Comparison of ENCODE assay signal across 8 mouse cellular contexts in the genomic region with DNA sequence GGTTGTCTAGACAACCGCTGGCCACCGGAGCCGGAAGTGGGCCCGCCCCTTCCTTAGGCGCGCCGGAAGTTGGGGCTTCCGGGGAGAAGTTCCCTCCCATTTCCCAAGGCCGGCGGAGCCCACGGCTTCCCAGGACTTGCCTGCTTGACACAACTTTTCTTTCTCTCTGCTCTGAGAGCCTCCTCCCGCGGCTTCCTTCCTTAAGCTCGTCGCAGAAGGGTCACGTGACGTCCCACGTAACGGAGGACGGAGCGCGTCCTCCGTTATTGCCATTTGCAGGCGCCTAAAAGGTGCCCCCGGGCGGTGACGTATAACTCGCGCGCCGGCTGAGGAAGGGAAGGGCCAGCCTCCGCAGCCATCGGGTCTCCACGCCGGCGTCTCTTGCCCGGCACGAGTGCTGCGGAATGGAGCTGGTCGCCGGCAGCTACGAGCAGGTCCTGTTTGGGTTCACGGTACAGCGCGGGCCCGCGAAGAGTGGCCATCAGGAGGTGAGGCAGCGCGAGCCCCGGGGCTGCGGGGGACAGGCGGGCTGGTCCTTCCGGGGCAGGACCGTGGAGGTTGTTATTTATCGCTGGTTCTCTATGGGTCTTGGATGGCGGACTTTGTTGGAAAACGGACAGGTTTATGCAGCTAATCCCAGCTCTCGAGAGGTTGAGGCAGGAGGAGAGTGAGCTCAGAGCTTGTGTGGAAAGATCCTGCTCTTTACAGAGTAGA. TPM values are rescaled to one million over a fixed set of nuclear protein-coding genes. Genes with fewer than 3 reads are reported as not detected.
DNase-seq lines count a peak whose midpoint lies in the region; ATAC-seq lines count a peak whose summit lies in the region.

A gene (plus strand): TSS at position 98 of the 714 bp plus-strand sequence.

- peak within 1 kb of the TSS; percentile 87 for H3K4me2 ChIP-seq in hindbrain, embryonic 11.5 days (replicated peaks; ENCODE audit: low read depth, low read length)

- ATAC-seq in hindbrain, embryonic 11.5 days (ENCODE audit: low FRiP score): peak; percentile 95

- H3K4me3 ChIP-seq in hindbrain, embryonic 11.5 days (ENCODE audit: low read depth, low read length): peak within 1 kb of the TSS; percentile 95

- H3K9ac ChIP-seq in hindbrain, embryonic 11.5 days (ENCODE audit: low read depth, low read length): peak within 1 kb of the TSS; percentile 83

- peak within 1 kb of the TSS; percentile 93 for H3K27ac ChIP-seq in hindbrain, embryonic 11.5 days (ENCODE audit: low read depth, low read length)

- peak; percentile 91 for DNase-seq in MN1 (ENCODE audit: low spot score)
- peak; percentile 91 for DNase-seq in cerebellum, adult 9-10 months
- DNase-seq in frontal cortex, adult 2 months (ENCODE audit: extremely low spot score in 1 of 2, low spot score in 1 of 2): peak; percentile 85 to 93
- peak; percentile 94 for DNase-seq in hindbrain, embryonic 11.5 days (ENCODE audit: low spot score)
- DNase-seq in layer of hippocampus, postnatal 10 days (ENCODE audit: low spot score in 2 of 2): peak; percentile 94
- peak; percentile 95 for DNase-seq in lung, postnatal 10 days
- DNase-seq in ovary, postnatal 36 days (ENCODE audit: low spot score): peak; percentile 90
- peak; percentile 92 for DNase-seq in thymus, postnatal 25 days

- H3K4me1 ChIP-seq in hindbrain, embryonic 11.5 days (replicated peaks; ENCODE audit: control insufficient read depth, insufficient read depth, low read length): no peaks in the 10 kb centered on the region; the same call in 1 of the 2 replicates

- no peaks in the 10 kb centered on the region for H3K36me3 ChIP-seq in hindbrain, embryonic 11.5 days (ENCODE audit: control insufficient read depth, insufficient read depth, low read length)

- no peaks in the 10 kb centered on the region for H3K9me3 ChIP-seq in hindbrain, embryonic 11.5 days (ENCODE audit: control insufficient read depth, low read length)

- no peaks in the 10 kb centered on the region for H3K27me3 ChIP-seq in hindbrain, embryonic 11.5 days (ENCODE audit: control insufficient read depth, insufficient read depth, low read length)

- under 1% methylated on average over 58 of the region's 58 CpGs for whole genome bisulfite sequencing in hindbrain, embryonic 11.5 days

RNA-seq across cellular contexts. Expression of the gene that starts here (rescaled TPM):
- 47.0 and 54.5 TPM in 2 replicates for polyA plus RNA-seq in frontal cortex, adult 2 months (2012; rRNA removed)
- 90.7 and 94.8 TPM in 2 replicates for polyA plus RNA-seq in hindbrain, embryonic 11.5 days (2014; fragmentation: Nextera tagmentation; extraction: Ambion mirVana)
- total RNA-seq in layer of hippocampus, postnatal 10 days (2021): 10 to 100 TPM; 34.8 to 34.9 TPM

Comparison
In these comparisons a context has a peak if more than half of its experiments do, and no peak if none do; other contexts are left out.
1. Peak in every context shown above with its lines: DNase-seq, ATAC-seq, H3K4me3 ChIP-seq and H3K27ac ChIP-seq.